Mouse (Mus musculus) lung, embryonic 14.5 days (tissue): ENCODE results near the gene Fli1. TPM values are rescaled to one million over a fixed set of nuclear protein-coding genes. Genes with fewer than 3 reads are reported as not detected.

ENCODE experiments used
- ATAC-seq: fragments of 200-750 bp; cut with Nextera tagmentation; 2 replicates; pipeline ENCODE4 v1.8.0; 2017; ENCODE audit warnings: mild to moderate bottlenecking, moderate TSS enrichment, moderate library complexity; ENCODE audit not compliant: insufficient read depth
- DNase-seq: peaks from one replicate; pipeline ENCODE4 v3.0.0-alpha.2; 2015
- H3K27ac ChIP-seq: fragments of 300-500 bp; sonication (generic); 2 replicates; pipeline ENCODE4 v1.5.1; 2014; ENCODE audit warnings: low read depth, mild to moderate bottlenecking, moderate library complexity
- H3K27me3 ChIP-seq: fragments of 300-500 bp; sonication (generic); 2 replicates; pipeline ENCODE4 v1.6.1; 2014; ENCODE audit warnings: low read length, control low read depth; ENCODE audit not compliant: insufficient read depth
- H3K36me3 ChIP-seq: fragments of 300-500 bp; sonication (generic); 2 replicates; pipeline ENCODE4 v1.6.1; 2014; ENCODE audit warnings: control low read depth; ENCODE audit not compliant: insufficient read depth
- H3K4me1 ChIP-seq: fragments of 300-500 bp; sonication (generic); 2 replicates; pipeline ENCODE4 v1.6.1; 2014; ENCODE audit warnings: antibody characterized with exemption, control low read depth; ENCODE audit not compliant: insufficient read depth
- H3K4me2 ChIP-seq: fragments of 300-500 bp; sonication (generic); 2 replicates; pipeline ENCODE4 v1.6.1; 2014; ENCODE audit warnings: mild to moderate bottlenecking
- H3K4me3 ChIP-seq: fragments of 300-500 bp; sonication (generic); 2 replicates; pipeline ENCODE4 v1.5.1; 2014; ENCODE audit warnings: low read depth, low read length
- H3K9ac ChIP-seq: fragments of 300-500 bp; sonication (generic); 2 replicates; pipeline ENCODE4 v1.6.1; 2014
- H3K9me3 ChIP-seq: fragments of 300-500 bp; sonication (generic); 2 replicates; pipeline ENCODE4 v1.6.1; 2016; ENCODE audit warnings: low read depth, low read length, control low read depth
- CTCF ChIP-seq: IDR thresholded peaks from 2 replicates; pipeline ENCODE4 v1.5.1; 2016; ENCODE audit warnings: antibody characterized with exemption, low read depth
- whole genome bisulfite sequencing: fragments of 180-500 bp; shearing (Covaris S2); extraction: QIAGEN DNeasy Blood & Tissue Kit; methylation state at CpG from one replicate; pipeline ENCODE4 v1.1.7; 2014; 5-methylcytosine and 5-hydroxymethylcytosine counted together
- polyA plus RNA-seq: library from polyadenylated mRNA; unstranded; fragments of >200 nt; fragmentation: Nextera tagmentation; extraction: Ambion mirVana; gene quantifications from 2 replicates; pipeline ENCODE4 v1.2.1, GENCODE M21; 2014

The Fli1 gene
- polyA plus RNA-seq, 1 experiment from 2014 or later, result 37.8 TPM

- H3K4me1 ChIP-seq, result no peaks in the 10 kb centered on the region
- no peak for TF ChIP-seq CTCF
- H3K9me3 ChIP-seq, result no peaks in the 10 kb centered on the region
- 88% methylated on average over 4 of the region's 4 CpGs for WGBS
- no peak overlapping the region for H3K27ac ChIP-seq
- no peaks in the 10 kb centered on the region for H3K27me3 ChIP-seq
- H3K9ac ChIP-seq, result no peak overlapping the region
- no peak overlapping the region for H3K4me2 ChIP-seq
- no peak for DNase-seq
- ATAC-seq, result no peak
- no peaks in the 10 kb centered on the region for H3K36me3 ChIP-seq
- H3K4me3 ChIP-seq, result no peak overlapping the region
Observed at GRCm38 (mm10) chr9:32487401-32487800, 55.3 kb downstream of the Fli1 start.

DNA sequence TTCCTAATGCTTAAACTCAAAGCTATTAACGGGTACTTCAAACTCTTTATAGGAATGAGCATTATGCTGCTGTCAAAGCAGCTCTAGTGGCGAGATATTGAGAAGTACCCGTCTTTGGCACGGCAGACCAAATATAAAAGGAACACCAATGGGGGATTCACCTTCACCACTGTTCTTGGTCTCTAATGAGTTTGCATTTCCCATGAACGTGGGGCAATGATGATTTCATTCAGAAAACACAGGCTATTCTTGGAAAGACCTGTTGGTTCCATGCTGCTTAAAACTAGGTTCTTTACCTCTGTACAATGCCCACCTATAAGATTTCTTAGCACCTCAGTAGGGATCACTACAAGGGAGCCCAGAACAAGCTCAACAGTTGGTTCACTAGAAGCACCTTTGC is 62.2 kb downstream of the Fli1 start:
- peaks cover 8% of the 10 kb centered on the region for H3K4me1 ChIP-seq
- H3K4me2 ChIP-seq, result no peak overlapping the region
- H3K36me3 ChIP-seq, result no peaks in the 10 kb centered on the region
- H3K4me3 ChIP-seq, result no peak overlapping the region
- no peak overlapping the region for H3K27ac ChIP-seq
- no peaks in the 10 kb centered on the region for H3K9me3 ChIP-seq
- no peaks in the 10 kb centered on the region for H3K27me3 ChIP-seq
- H3K9ac ChIP-seq, result no peak overlapping the region
- no peak for ATAC-seq
- 74% methylated on average over 5 of the region's 5 CpGs for WGBS
- TF ChIP-seq CTCF, result no peak
- DNase-seq, result no peak

DNA sequence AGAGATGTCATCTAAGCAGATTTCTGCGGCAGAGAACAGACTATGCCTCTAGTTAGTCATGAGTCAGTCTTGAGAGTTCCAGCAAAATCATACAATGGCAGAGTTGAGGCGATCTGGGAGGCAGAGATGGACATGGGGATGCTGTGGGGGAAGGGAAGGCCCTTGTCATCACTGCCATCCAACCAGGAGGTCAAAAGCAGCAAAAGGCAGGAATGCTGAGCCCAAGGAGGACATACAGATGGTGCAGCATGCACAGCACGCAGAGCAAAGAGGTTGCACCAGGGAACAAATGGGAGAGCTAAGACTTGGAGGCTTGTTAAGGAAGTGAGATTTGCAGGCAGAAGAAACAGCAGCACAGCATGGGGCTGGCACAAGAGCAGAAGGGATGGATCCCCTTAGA is 63.9 kb downstream of the Fli1 start:
- H3K4me1 ChIP-seq, result peaks cover 8% of the 10 kb centered on the region

GRCm38 (mm10) chr9:32478087-32478486 is 64.6 kb downstream of the Fli1 start:
- Histone ChIP-seq H3K4me3 (no peak overlapping the region), H3K9me3 (no peaks in the 10 kb centered on the region), H3K9ac (no peak overlapping the region), H3K4me1 (peaks cover 8% of the 10 kb centered on the region), H3K27ac (peak overlapping the region; percentile 52; the same call in 1 of the 2 replicates), H3K4me2 (no peak overlapping the region), H3K36me3 (no peaks in the 10 kb centered on the region), H3K27me3 (no peaks in the 10 kb centered on the region)
- DNase-seq, result peak; percentile 83
- WGBS, result 15% methylated on average over 2 of the region's 2 CpGs
- ATAC-seq, result peak; percentile 77; the same call in 1 of the 2 replicates
- no peak for TF ChIP-seq CTCF

More for the DNA sequence above, 63.9 kb downstream of the Fli1 start:
- H3K27me3 ChIP-seq, result no peaks in the 10 kb centered on the region
- DNase-seq (no peak), ATAC-seq (no peak)
- no peak overlapping the region for H3K4me2 ChIP-seq
- H3K9me3 ChIP-seq, result no peaks in the 10 kb centered on the region
- TF ChIP-seq CTCF, result no peak
- 47% methylated on average over 3 of the region's 3 CpGs for WGBS
- H3K27ac ChIP-seq, result no peak overlapping the region
- H3K9ac ChIP-seq, result no peak overlapping the region
- H3K36me3 ChIP-seq, result no peaks in the 10 kb centered on the region
- H3K4me3 ChIP-seq, result no peak overlapping the region

DNA sequence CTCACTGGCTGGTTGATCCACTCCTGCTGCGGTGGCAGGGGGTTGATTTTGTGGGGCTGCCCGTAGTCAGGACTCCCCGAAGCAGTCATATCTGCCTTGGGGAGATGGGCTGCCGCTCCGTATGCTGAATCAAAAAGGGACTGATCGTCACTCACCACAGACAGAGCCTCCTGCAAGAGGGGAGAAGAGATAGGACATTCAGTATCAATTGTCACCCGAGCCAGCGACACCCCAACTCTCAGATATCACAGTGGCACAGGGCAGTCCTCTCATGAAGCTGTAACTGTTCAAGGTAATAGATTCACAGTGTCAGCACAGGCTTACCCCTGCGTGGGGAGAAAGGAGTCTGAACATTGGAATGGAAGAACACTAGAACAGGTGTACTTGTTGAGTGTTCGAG is 66.1 kb downstream of the Fli1 start:
- Histone ChIP-seq H3K4me2 (no peak overlapping the region), H3K36me3 (no peaks in the 10 kb centered on the region), H3K27ac (no peak overlapping the region), H3K9ac (no peak overlapping the region), H3K27me3 (no peaks in the 10 kb centered on the region), H3K4me3 (no peak overlapping the region), H3K4me1 (peaks cover 8% of the 10 kb centered on the region), H3K9me3 (no peaks in the 10 kb centered on the region)
- TF ChIP-seq CTCF, result no peak
- DNase-seq, result no peak
- 86% methylated on average over 10 of the region's 10 CpGs for WGBS
- no peak for ATAC-seq

DNA sequence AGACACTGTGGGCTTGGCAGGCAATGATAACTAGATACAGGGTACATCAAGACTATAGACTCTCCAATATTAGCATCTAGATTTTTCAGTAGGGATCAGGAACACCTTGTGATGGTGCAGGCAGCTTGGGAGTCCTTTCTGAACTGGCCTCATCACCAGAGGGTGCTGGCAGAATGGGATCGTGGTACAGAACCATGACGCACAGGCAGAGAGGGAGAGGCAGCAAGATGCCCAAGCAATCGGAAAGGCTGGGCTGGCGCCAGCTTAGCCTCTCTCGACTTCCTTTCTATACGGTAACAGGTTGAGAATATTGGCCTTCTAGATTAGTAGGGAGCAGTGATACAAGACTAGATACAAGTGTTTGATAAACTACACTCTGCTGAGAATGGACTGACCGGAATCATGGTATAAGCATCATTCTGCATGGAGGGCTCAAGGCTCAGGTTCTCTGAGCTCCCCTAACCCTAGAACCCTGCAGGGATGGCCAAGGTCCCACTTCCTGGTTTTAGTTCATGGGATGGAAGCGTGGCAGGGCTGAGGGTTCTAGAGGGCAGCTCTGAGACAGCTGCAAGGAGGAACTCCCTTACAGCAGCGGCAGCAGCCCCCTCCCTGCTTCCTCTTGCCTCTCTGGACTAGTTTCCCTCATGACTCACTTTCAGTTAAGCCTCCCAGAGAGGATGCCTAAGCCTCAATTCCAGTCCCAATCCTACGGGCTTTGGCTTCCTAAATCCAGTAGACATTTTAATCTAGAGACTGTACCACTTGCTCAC is 67.9 kb downstream of the Fli1 start:
- Histone ChIP-seq H3K4me3 (no peak overlapping the region), H3K27ac (no peak overlapping the region), H3K4me2 (no peak overlapping the region), H3K27me3 (no peaks in the 10 kb centered on the region), H3K4me1 (peaks cover 8% of the 10 kb centered on the region), H3K9ac (no peak overlapping the region), H3K36me3 (no peaks in the 10 kb centered on the region), H3K9me3 (no peaks in the 10 kb centered on the region)
- ATAC-seq (no peak), DNase-seq (no peak)
- 76% methylated on average over 10 of the region's 10 CpGs for WGBS
- no peak for TF ChIP-seq CTCF

- Histone ChIP-seq H3K36me3 (no peaks in the 10 kb centered on the region), H3K9ac (no peak overlapping the region), H3K4me1 (0 out of 2 replicates have a peak, but pooled peaks cover 4% of the 10 kb centered on the region), H3K27ac (no peak overlapping the region), H3K27me3 (no peaks in the 10 kb centered on the region), H3K9me3 (no peaks in the 10 kb centered on the region), H3K4me3 (no peak overlapping the region), H3K4me2 (no peak overlapping the region)
- WGBS, result 65% methylated on average over 3 of the region's 3 CpGs
- ATAC-seq (no peak), DNase-seq (no peak)
- no peak for TF ChIP-seq CTCF
Observed at GRCm38 (mm10) chr9:32472346-32472745, 70.3 kb downstream of the Fli1 start.
